Mouse (Mus musculus) ES-E14 (cell line): Measurements from ENCODE around the gene Snrpc.

Experiments used
- CHD2 ChIP-seq: IDR thresholded peaks from 2 replicates; pipeline ENCODE4 v1.6.1; 2014; ENCODE audit warnings: mild to moderate bottlenecking, low read depth, low read length, inconsistent platforms
- HCFC1 ChIP-seq: IDR thresholded peaks from 2 replicates; pipeline ENCODE4 v1.6.1; 2012; ENCODE audit warnings: low read length, inconsistent platforms, borderline replicate concordance; ENCODE audit not compliant: insufficient read depth

- TF ChIP-seq CHD2: no peak
- TF ChIP-seq HCFC1: no peak
Observed at GRCm38 (mm10) chr17:27804156-27804690, 33.7 kb upstream of the Snrpc start.
